Mouse (Mus musculus): Measurements from ENCODE around the gene Gli1. TPM values are rescaled to one million over a fixed set of nuclear protein-coding genes. Genes with fewer than 3 reads are reported as not detected.

Gli1 gene
- polyA plus RNA-seq, 1 experiment = 10.4 TPM

DNA sequence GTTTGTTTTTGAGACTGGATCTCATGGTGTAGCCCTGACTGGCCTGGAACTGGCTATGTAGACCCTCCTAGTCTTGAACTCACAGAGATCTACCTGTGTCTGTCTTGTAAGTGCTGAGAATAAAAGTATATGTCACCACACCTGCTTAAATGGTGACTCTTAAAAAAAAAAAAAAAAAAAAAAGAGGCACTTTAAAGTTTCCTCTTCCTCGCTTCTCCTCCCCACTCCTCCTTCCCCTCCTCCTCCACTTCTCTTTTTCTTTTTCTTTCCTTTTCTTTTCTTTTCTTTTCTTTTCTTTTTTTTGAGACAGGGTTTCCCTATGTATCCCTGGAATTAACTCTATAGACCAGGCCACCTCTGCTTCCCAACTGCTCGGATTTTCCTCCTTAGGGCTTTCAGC, 29.2 kb upstream of the Gli1 start:
- Histone ChIP-seq H3K4me3 (ENCODE audit: low read depth, low read length) (no peak overlapping the region), H3K36me3 (ENCODE audit: control insufficient read depth, insufficient read depth, low read length) (no peaks in the 10 kb centered on the region), H3K4me1 (ENCODE audit: control insufficient read depth, insufficient read depth, insufficient read length, low read length) (no peaks in the 10 kb centered on the region), H3K27me3 (ENCODE audit: control insufficient read depth, insufficient read depth, low read length) (no peaks in the 10 kb centered on the region), H3K27ac (ENCODE audit: insufficient read depth, low read depth, low read length) (no peak overlapping the region)
- TF ChIP-seq CTCF (IDR thresholded peaks at IDR 0.05; ENCODE audit: extremely low read depth, insufficient read length, insufficient replicate concordance, low read depth, low read length) (no peak), POLR2A (IDR thresholded peaks at IDR 0.05; ENCODE audit: low read depth, low read length) (no peak)
- 79% methylated on average over 2 of the region's 2 CpGs for WGBS

DNA sequence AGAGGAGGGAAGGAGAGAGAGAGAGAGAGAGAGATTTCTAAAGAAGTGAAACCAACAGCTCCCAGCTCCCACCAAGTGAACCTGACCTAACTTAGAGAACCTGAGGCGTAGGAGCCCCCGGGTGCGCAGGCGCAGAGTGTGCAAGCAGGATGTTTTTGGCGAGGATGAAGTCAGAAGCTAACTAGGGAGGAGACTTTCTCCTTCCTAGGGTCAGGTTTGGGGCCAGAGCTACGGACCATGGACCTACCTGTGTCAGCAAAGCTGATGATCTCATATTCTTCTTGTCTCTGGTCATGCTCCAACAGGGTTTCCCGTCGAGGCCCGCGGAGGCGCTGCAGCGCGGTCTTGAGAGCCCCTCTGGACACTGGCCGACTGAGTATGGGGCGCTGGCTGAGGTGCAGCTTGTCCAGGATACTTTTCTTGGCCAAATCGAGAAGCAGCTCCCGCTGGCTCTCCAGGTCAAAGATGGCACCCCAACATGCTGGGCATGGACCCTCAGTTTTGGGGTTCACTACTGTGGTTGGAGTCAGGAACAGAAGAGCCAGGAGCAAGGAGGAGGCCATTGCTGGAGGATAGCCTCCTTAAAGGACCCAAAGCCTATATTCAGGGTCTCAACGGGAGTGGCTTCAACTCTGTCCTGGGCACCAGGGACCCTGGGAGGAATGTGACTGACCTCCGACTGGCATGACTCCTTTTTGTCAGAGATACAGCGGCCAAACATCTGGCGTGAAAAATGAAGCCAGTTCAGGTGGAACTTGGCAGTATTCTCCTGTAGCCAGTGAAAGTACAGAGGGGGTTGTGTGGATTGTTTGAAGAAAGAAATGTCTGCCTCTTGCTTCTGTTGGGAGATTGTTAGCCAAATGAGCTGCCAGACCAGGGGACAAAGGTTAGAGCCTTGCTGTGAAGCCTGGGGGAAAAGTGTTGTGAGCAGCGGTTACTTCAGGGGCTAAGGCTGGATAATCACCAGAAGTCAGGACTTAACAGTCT, 28.4 kb upstream of the Gli1 start, which contains the start of gene Inhbc:
TSS of gene Inhbc (minus strand) at position 598 of the 987 bp plus-strand sequence.
- 79% methylated on average over 22 of the region's 22 CpGs for WGBS
- TF ChIP-seq CTCF (IDR thresholded peaks at IDR 0.05; ENCODE audit: extremely low read depth, insufficient read length, insufficient replicate concordance, low read depth, low read length) (no peak), POLR2A (IDR thresholded peaks at IDR 0.05; ENCODE audit: low read depth, low read length) (no peak)
- H3K27me3 ChIP-seq (ENCODE audit: control insufficient read depth, insufficient read depth, low read length) = no peaks in the 10 kb centered on the region
- H3K36me3 ChIP-seq (ENCODE audit: control insufficient read depth, insufficient read depth, low read length) = no peaks in the 10 kb centered on the region
- H3K4me3 ChIP-seq (ENCODE audit: low read depth, low read length) = no peak within 1 kb of the TSS
- H3K4me1 ChIP-seq (ENCODE audit: control insufficient read depth, insufficient read depth, insufficient read length, low read length) = no peaks in the 10 kb centered on the region
- no peak within 1 kb of the TSS for H3K27ac ChIP-seq (ENCODE audit: insufficient read depth, low read depth, low read length)

DNA sequence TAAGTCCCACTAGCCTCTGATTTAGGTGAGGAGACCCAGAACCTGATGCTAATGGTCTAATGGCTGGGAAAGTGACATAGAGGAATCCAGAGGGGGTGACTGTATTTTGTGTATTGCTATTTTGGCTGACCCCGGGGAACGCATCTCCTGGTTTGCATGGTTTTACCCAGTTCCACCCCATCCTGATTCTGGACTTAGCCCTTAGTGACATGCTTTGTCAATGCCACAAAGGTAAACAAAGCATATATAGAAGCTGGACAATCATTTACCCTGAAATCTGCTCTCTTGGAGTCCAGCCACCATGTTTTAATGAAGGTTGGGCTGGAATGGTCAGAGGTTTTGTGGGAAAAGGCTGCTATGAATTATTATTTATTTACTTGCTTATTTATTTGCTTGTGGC, 26.5 kb upstream of the Gli1 start:
- no peak for TF ChIP-seq CTCF (IDR thresholded peaks at IDR 0.05; ENCODE audit: extremely low read depth, insufficient read length, insufficient replicate concordance, low read depth, low read length)
- TF ChIP-seq POLR2A (IDR thresholded peaks at IDR 0.05; ENCODE audit: low read depth, low read length) = no peak
- H3K4me3 ChIP-seq (ENCODE audit: low read depth, low read length) = no peak overlapping the region
- no peaks in the 10 kb centered on the region for H3K36me3 ChIP-seq (ENCODE audit: control insufficient read depth, insufficient read depth, low read length)
- no peaks in the 10 kb centered on the region for H3K27me3 ChIP-seq (ENCODE audit: control insufficient read depth, insufficient read depth, low read length)
- 62% methylated on average over 2 of the region's 2 CpGs for WGBS
- H3K4me1 ChIP-seq (ENCODE audit: control insufficient read depth, insufficient read depth, insufficient read length, low read length) = no peaks in the 10 kb centered on the region
- no peak overlapping the region for H3K27ac ChIP-seq (ENCODE audit: insufficient read depth, low read depth, low read length)

DNA sequence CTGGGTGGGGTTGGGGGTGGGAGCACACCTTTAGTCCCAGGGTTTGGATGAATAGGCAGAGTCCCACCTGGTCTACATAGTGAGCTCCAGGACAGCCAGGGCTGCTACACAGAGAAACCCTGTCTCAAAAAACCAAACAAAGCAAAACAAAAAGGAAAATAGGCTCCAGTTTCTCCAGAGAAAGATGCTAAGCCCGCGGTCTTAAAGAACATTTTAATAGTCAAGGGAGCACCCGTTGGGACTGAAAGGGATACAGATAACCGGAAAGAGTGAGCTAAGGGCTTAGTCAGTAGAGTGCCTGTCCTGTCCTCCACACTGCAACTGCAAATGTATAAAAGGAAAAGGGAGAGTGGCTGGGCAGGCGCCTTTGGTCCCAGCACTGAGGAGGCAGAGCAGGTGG, 25.3 kb upstream of the Gli1 start:
- Histone ChIP-seq H3K4me3 (ENCODE audit: low read depth, low read length) (no peak overlapping the region), H3K4me1 (ENCODE audit: control insufficient read depth, insufficient read depth, insufficient read length, low read length) (no peaks in the 10 kb centered on the region), H3K27ac (ENCODE audit: insufficient read depth, low read depth, low read length) (no peak overlapping the region), H3K27me3 (ENCODE audit: control insufficient read depth, insufficient read depth, low read length) (no peaks in the 10 kb centered on the region), H3K36me3 (ENCODE audit: control insufficient read depth, insufficient read depth, low read length) (no peaks in the 10 kb centered on the region)
- TF ChIP-seq CTCF (IDR thresholded peaks at IDR 0.05; ENCODE audit: extremely low read depth, insufficient read length, insufficient replicate concordance, low read depth, low read length) (no peak), POLR2A (IDR thresholded peaks at IDR 0.05; ENCODE audit: low read depth, low read length) (no peak)
- 89% methylated on average over 5 of the region's 5 CpGs for WGBS

DNA sequence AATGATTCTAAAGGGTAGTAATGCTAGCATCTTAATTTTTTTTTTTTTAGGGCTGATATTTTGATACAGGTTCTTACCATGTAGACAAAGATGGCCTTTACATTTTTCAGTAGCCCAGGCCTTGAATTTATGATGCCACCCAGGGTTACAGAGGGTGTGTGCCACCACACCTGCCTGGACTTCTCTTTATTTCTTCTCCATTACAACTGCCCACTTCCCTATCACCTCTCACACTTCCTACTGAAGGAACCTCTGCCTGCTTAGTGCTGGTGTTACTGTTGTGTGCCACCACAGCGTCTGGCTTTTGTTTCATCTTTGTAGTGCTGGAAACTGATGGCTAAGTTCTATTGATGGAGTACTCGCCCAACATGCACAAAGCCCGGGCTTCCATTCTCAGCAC, 18.9 kb upstream of the Gli1 start:
- no peaks in the 10 kb centered on the region for H3K36me3 ChIP-seq (ENCODE audit: control insufficient read depth, insufficient read depth, low read length)
- 75% methylated on average over 3 of the region's 3 CpGs for WGBS
- TF ChIP-seq CTCF (IDR thresholded peaks at IDR 0.05; ENCODE audit: extremely low read depth, insufficient read length, insufficient replicate concordance, low read depth, low read length) = no peak
- no peak for TF ChIP-seq POLR2A (IDR thresholded peaks at IDR 0.05; ENCODE audit: low read depth, low read length)
- no peak overlapping the region for H3K27ac ChIP-seq (ENCODE audit: insufficient read depth, low read depth, low read length)
- no peaks in the 10 kb centered on the region for H3K27me3 ChIP-seq (ENCODE audit: control insufficient read depth, insufficient read depth, low read length)
- H3K4me3 ChIP-seq (ENCODE audit: low read depth, low read length) = no peak overlapping the region
- H3K4me1 ChIP-seq (ENCODE audit: control insufficient read depth, insufficient read depth, insufficient read length, low read length) = no peaks in the 10 kb centered on the region

DNA sequence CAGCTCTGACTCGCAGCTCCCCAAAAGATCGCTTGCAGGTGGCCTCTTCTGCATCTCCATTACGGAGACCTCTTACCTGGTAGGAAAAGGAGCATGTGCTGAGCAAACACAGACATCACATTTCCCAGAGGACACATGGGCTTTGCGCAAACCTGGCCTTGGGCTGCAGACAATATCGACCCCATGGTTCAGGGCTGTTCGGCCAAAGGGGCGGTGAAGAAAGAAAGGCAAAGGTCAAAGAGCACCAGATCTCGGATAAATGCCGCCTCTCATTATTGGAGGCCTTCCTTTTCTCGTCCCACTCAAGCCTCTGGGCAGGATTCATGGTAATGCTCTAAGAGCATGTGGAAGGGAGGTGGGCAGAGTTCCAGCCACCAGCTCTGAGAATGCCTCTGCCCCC, 13.6 kb upstream of the Gli1 start:
- Histone ChIP-seq H3K4me3 (ENCODE audit: low read depth, low read length) (no peak overlapping the region), H3K27me3 (ENCODE audit: control insufficient read depth, insufficient read depth, low read length) (no peaks in the 10 kb centered on the region), H3K4me1 (ENCODE audit: control insufficient read depth, insufficient read depth, insufficient read length, low read length) (peaks cover 4% of the 10 kb centered on the region), H3K27ac (ENCODE audit: insufficient read depth, low read depth, low read length) (no peak overlapping the region), H3K36me3 (ENCODE audit: control insufficient read depth, insufficient read depth, low read length) (no peaks in the 10 kb centered on the region)
- no peak for TF ChIP-seq POLR2A (IDR thresholded peaks at IDR 0.05; ENCODE audit: low read depth, low read length)
- TF ChIP-seq CTCF (IDR thresholded peaks at IDR 0.05; ENCODE audit: extremely low read depth, insufficient read length, insufficient replicate concordance, low read depth, low read length) = no peak
- 43% methylated on average over 10 of the region's 10 CpGs for WGBS

Measured in small intestine, adult 2 months (tissue).